Mouse (Mus musculus): ENCODE data around the gene March4. TPM values are rescaled to one million over a fixed set of nuclear protein-coding genes. Genes with fewer than 3 reads are reported as not detected.
A peak's percentile ranks its signal among the peaks of the same experiment; 100 is the strongest.

The March4 gene
- polyA plus RNA-seq, 1 experiment from 2014 or later, result 2.8 TPM

- H3K36me3 ChIP-seq (ENCODE audit: control insufficient read depth, insufficient read depth, low read length), result no peaks in the 10 kb centered on the region
- whole genome bisulfite sequencing, result 65% methylated on average over 7 of the region's 7 CpGs
- DNase-seq (ENCODE audit: low spot score) (no peak), ATAC-seq (no peak)
- no peaks in the 10 kb centered on the region for H3K9me3 ChIP-seq (replicated peaks; ENCODE audit: control insufficient read depth, low read length)
- H3K27ac ChIP-seq (ENCODE audit: low read depth, low read length), result no peak overlapping the region
- no peak overlapping the region for H3K4me3 ChIP-seq (ENCODE audit: low read depth, low read length)
- H3K4me1 ChIP-seq (ENCODE audit: control insufficient read depth, insufficient read depth, low read length), result peaks cover 15% of the 10 kb centered on the region
- no peak overlapping the region for H3K4me2 ChIP-seq (ENCODE audit: low read length)
- no peak overlapping the region for H3K9ac ChIP-seq (ENCODE audit: low read length)
- no peaks in the 10 kb centered on the region for H3K27me3 ChIP-seq (replicated peaks; ENCODE audit: control insufficient read depth, insufficient read depth, low read length)
Measured at GRCm38 (mm10) chr1:72574608-72575007, 37.9 kb upstream of the March4 start.

- Histone ChIP-seq H3K4me3 (ENCODE audit: low read depth, low read length) (no peak overlapping the region), H3K4me1 (ENCODE audit: control insufficient read depth, insufficient read depth, low read length) (peaks cover 15% of the 10 kb centered on the region), H3K9me3 (replicated peaks; ENCODE audit: control insufficient read depth, low read length) (no peaks in the 10 kb centered on the region), H3K4me2 (ENCODE audit: low read length) (no peak overlapping the region), H3K36me3 (ENCODE audit: control insufficient read depth, insufficient read depth, low read length) (no peaks in the 10 kb centered on the region), H3K27me3 (replicated peaks; ENCODE audit: control insufficient read depth, insufficient read depth, low read length) (no peaks in the 10 kb centered on the region), H3K27ac (ENCODE audit: low read depth, low read length) (no peak overlapping the region), H3K9ac (ENCODE audit: low read length) (no peak overlapping the region)
- peak; percentile 25 for DNase-seq (ENCODE audit: low spot score)
- ATAC-seq, result no peak
- WGBS, result 58% methylated on average over 7 of the region's 7 CpGs
Measured at GRCm38 (mm10) chr1:72574047-72574446, 37.3 kb upstream of the March4 start.

- no peaks in the 10 kb centered on the region for H3K4me1 ChIP-seq (ENCODE audit: control insufficient read depth, insufficient read depth, low read length)
- no peak overlapping the region for H3K9ac ChIP-seq (ENCODE audit: low read length)
- no peak overlapping the region for H3K4me2 ChIP-seq (ENCODE audit: low read length)
- no peaks in the 10 kb centered on the region for H3K27me3 ChIP-seq (replicated peaks; ENCODE audit: control insufficient read depth, insufficient read depth, low read length)
- no peak overlapping the region for H3K4me3 ChIP-seq (ENCODE audit: low read depth, low read length)
- WGBS, result 95% methylated on average over 8 of the region's 8 CpGs
- H3K9me3 ChIP-seq (replicated peaks; ENCODE audit: control insufficient read depth, low read length), result no peaks in the 10 kb centered on the region
- H3K36me3 ChIP-seq (ENCODE audit: control insufficient read depth, insufficient read depth, low read length), result no peaks in the 10 kb centered on the region
- ATAC-seq (no peak), DNase-seq (ENCODE audit: low spot score) (no peak)
- H3K27ac ChIP-seq (ENCODE audit: low read depth, low read length), result no peak overlapping the region
Measured at GRCm38 (mm10) chr1:72568725-72569124, 32.0 kb upstream of the March4 start.

GRCm38 (mm10) chr1:72567056-72567455, 30.3 kb upstream of the March4 start:
- no peak for ATAC-seq
- 40% methylated on average over 9 of the region's 9 CpGs for WGBS

GRCm38 (mm10) chr1:72564334-72564962, 27.7 kb upstream of the March4 start:
- Histone ChIP-seq H3K36me3 (ENCODE audit: control insufficient read depth, insufficient read depth, low read length) (no peaks in the 10 kb centered on the region), H3K9me3 (replicated peaks; ENCODE audit: control insufficient read depth, low read length) (no peaks in the 10 kb centered on the region), H3K27ac (ENCODE audit: low read depth, low read length) (no peak overlapping the region), H3K4me1 (ENCODE audit: control insufficient read depth, insufficient read depth, low read length) (no peaks in the 10 kb centered on the region), H3K4me3 (ENCODE audit: low read depth, low read length) (no peak overlapping the region), H3K9ac (ENCODE audit: low read length) (no peak overlapping the region), H3K27me3 (replicated peaks; ENCODE audit: control insufficient read depth, insufficient read depth, low read length) (no peaks in the 10 kb centered on the region), H3K4me2 (ENCODE audit: low read length) (no peak overlapping the region)
- ATAC-seq (no peak), DNase-seq (ENCODE audit: low spot score) (no peak)
- WGBS, result 85% methylated on average over 6 of the region's 6 CpGs

More at GRCm38 (mm10) chr1:72567056-72567455, 30.3 kb upstream of the March4 start:
- H3K9ac ChIP-seq (ENCODE audit: low read length), result peak overlapping the region; percentile 22; the same call in 1 of the 2 replicates
- H3K9me3 ChIP-seq (replicated peaks; ENCODE audit: control insufficient read depth, low read length), result no peaks in the 10 kb centered on the region
- H3K36me3 ChIP-seq (ENCODE audit: control insufficient read depth, insufficient read depth, low read length), result no peaks in the 10 kb centered on the region
- H3K4me3 ChIP-seq (ENCODE audit: low read depth, low read length), result no peak overlapping the region
- no peak overlapping the region for H3K27ac ChIP-seq (ENCODE audit: low read depth, low read length)
- no peaks in the 10 kb centered on the region for H3K27me3 ChIP-seq (replicated peaks; ENCODE audit: control insufficient read depth, insufficient read depth, low read length)
- peak; percentile 30 for DNase-seq (ENCODE audit: low spot score)
- H3K4me2 ChIP-seq (ENCODE audit: low read length), result peak overlapping the region; percentile 29; the same call in 1 of the 2 replicates
- no peaks in the 10 kb centered on the region for H3K4me1 ChIP-seq (ENCODE audit: control insufficient read depth, insufficient read depth, low read length)

GRCm38 (mm10) chr1:72558625-72559024, 21.9 kb upstream of the March4 start:
- H3K4me3 ChIP-seq (ENCODE audit: low read depth, low read length), result no peak overlapping the region
- ATAC-seq (no peak), DNase-seq (ENCODE audit: low spot score) (no peak)
- H3K27ac ChIP-seq (ENCODE audit: low read depth, low read length), result no peak overlapping the region
- H3K4me1 ChIP-seq (ENCODE audit: control insufficient read depth, insufficient read depth, low read length), result no peaks in the 10 kb centered on the region
- no peaks in the 10 kb centered on the region for H3K27me3 ChIP-seq (replicated peaks; ENCODE audit: control insufficient read depth, insufficient read depth, low read length)
- WGBS, result 53% methylated on average over 2 of the region's 2 CpGs
- no peak overlapping the region for H3K4me2 ChIP-seq (ENCODE audit: low read length)
- no peak overlapping the region for H3K9ac ChIP-seq (ENCODE audit: low read length)
- H3K9me3 ChIP-seq (replicated peaks; ENCODE audit: control insufficient read depth, low read length), result no peaks in the 10 kb centered on the region
- no peaks in the 10 kb centered on the region for H3K36me3 ChIP-seq (ENCODE audit: control insufficient read depth, insufficient read depth, low read length)

- no peak overlapping the region for H3K4me2 ChIP-seq (ENCODE audit: low read length)
- no peak overlapping the region for H3K27ac ChIP-seq (ENCODE audit: low read depth, low read length)
- no peaks in the 10 kb centered on the region for H3K4me1 ChIP-seq (ENCODE audit: control insufficient read depth, insufficient read depth, low read length)
- H3K9me3 ChIP-seq (replicated peaks; ENCODE audit: control insufficient read depth, low read length), result no peaks in the 10 kb centered on the region
- no peak overlapping the region for H3K4me3 ChIP-seq (ENCODE audit: low read depth, low read length)
- H3K9ac ChIP-seq (ENCODE audit: low read length), result no peak overlapping the region
- ATAC-seq, result no peak
- no peaks in the 10 kb centered on the region for H3K27me3 ChIP-seq (replicated peaks; ENCODE audit: control insufficient read depth, insufficient read depth, low read length)
- DNase-seq (ENCODE audit: low spot score), result no peak
- 88% methylated on average over 3 of the region's 3 CpGs for WGBS
- H3K36me3 ChIP-seq (ENCODE audit: control insufficient read depth, insufficient read depth, low read length), result no peaks in the 10 kb centered on the region
Measured at GRCm38 (mm10) chr1:72556471-72556870, 19.7 kb upstream of the March4 start.

- H3K27me3 ChIP-seq (replicated peaks; ENCODE audit: control insufficient read depth, insufficient read depth, low read length), result no peaks in the 10 kb centered on the region
- ATAC-seq (no peak), DNase-seq (ENCODE audit: low spot score) (no peak)
- no peaks in the 10 kb centered on the region for H3K9me3 ChIP-seq (replicated peaks; ENCODE audit: control insufficient read depth, low read length)
- 86% methylated on average over 2 of the region's 2 CpGs for WGBS
- no peak overlapping the region for H3K9ac ChIP-seq (ENCODE audit: low read length)
- no peak overlapping the region for H3K4me3 ChIP-seq (ENCODE audit: low read depth, low read length)
- H3K4me2 ChIP-seq (ENCODE audit: low read length), result no peak overlapping the region
- no peak overlapping the region for H3K27ac ChIP-seq (ENCODE audit: low read depth, low read length)
- H3K4me1 ChIP-seq (ENCODE audit: control insufficient read depth, insufficient read depth, low read length), result no peaks in the 10 kb centered on the region
- no peaks in the 10 kb centered on the region for H3K36me3 ChIP-seq (ENCODE audit: control insufficient read depth, insufficient read depth, low read length)
Measured at GRCm38 (mm10) chr1:72550317-72550716, 13.6 kb upstream of the March4 start.

GRCm38 (mm10) chr1:72538266-72538665, 1.5 kb upstream of the March4 start:
- Histone ChIP-seq H3K4me1 (ENCODE audit: control insufficient read depth, insufficient read depth, low read length) (peaks cover 2% of the 10 kb centered on the region; the same call in 1 of the 2 replicates), H3K27ac (ENCODE audit: low read depth, low read length) (no peak overlapping the region), H3K9me3 (replicated peaks; ENCODE audit: control insufficient read depth, low read length) (no peaks in the 10 kb centered on the region), H3K4me2 (ENCODE audit: low read length) (no peak overlapping the region), H3K27me3 (replicated peaks; ENCODE audit: control insufficient read depth, insufficient read depth, low read length) (peaks cover 8% of the 10 kb centered on the region; the same call in 1 of the 2 replicates), H3K4me3 (ENCODE audit: low read depth, low read length) (no peak overlapping the region), H3K36me3 (ENCODE audit: control insufficient read depth, insufficient read depth, low read length) (no peaks in the 10 kb centered on the region), H3K9ac (ENCODE audit: low read length) (no peak overlapping the region)
- no peak for DNase-seq (ENCODE audit: low spot score)
- ATAC-seq, result no peak
- WGBS, result 71% methylated on average over 5 of the region's 5 CpGs

Measured in forebrain, embryonic 14.5 days (tissue).